Mouse (Mus musculus): ENCODE measurements around the gene Cnnm2. TPM values are rescaled to one million over a fixed set of nuclear protein-coding genes. Genes with fewer than 3 reads are reported as not detected.

Gene Cnnm2
- 5.1 TPM for polyA plus RNA-seq (2017; shearing (Covaris generic))

GRCm38 (mm10) chr19:46761247-46761946 is at the start of gene Cnnm2:
Gene Cnnm2, plus strand, starts transcription at chr19:46761596.

Other genes starting within 250 kb of the Cnnm2 start
- gene Arl3, start 188.4 kb upstream of the Cnnm2 start, polyA plus RNA-seq (2017; shearing (Covaris generic)) = 11.1 TPM
- 13.0 TPM for gene Sfxn2, start 188.2 kb upstream of the Cnnm2 start, polyA plus RNA-seq (2017; shearing (Covaris generic))
- 75.4 TPM for gene Wbp1l, start 162.5 kb upstream of the Cnnm2 start, polyA plus RNA-seq (2017; shearing (Covaris generic))
- gene Cyp17a1, start 88.4 kb upstream of the Cnnm2 start, polyA plus RNA-seq (2017; shearing (Covaris generic)) = not detected
- gene Borcs7, start 71.7 kb upstream of the Cnnm2 start, polyA plus RNA-seq (2017; shearing (Covaris generic)) = 3.7 TPM
- 6.7 TPM for gene As3mt, start 54.1 kb upstream of the Cnnm2 start, polyA plus RNA-seq (2017; shearing (Covaris generic))

All from naive thymus-derived CD4-positive, alpha-beta T cell, adult 5 months (primary cell).